Mouse (Mus musculus) neural tube, embryonic 14.5 days (tissue): ENCODE results near the gene Nepro. TPM values are rescaled to one million over a fixed set of nuclear protein-coding genes. Genes with fewer than 3 reads are reported as not detected.

Experiments used
- ATAC-seq: fragments of 200-750 bp; cut with Nextera tagmentation; 2 replicates; pipeline ENCODE4 v1.8.0; 2017; ENCODE audit warnings: low read depth, mild to moderate bottlenecking, moderate TSS enrichment, moderate library complexity
- H3K27ac ChIP-seq: fragments of 300-500 bp; sonication (generic); 2 replicates; pipeline ENCODE4 v1.5.1; 2014; ENCODE audit warnings: low read depth, mild to moderate bottlenecking, control low read depth, low read length, moderate library complexity, mixed read lengths
- H3K27me3 ChIP-seq: fragments of 300-500 bp; sonication (generic); 2 replicates; pipeline ENCODE4 v1.6.1; 2014; ENCODE audit warnings: low read length; ENCODE audit not compliant: control insufficient read depth, insufficient read depth
- H3K36me3 ChIP-seq: fragments of 300-500 bp; sonication (generic); 2 replicates; pipeline ENCODE4 v1.6.1; 2014; ENCODE audit warnings: low read length, mixed read lengths; ENCODE audit not compliant: control insufficient read depth, insufficient read depth
- H3K4me1 ChIP-seq: fragments of 300-500 bp; sonication (generic); 2 replicates; pipeline ENCODE4 v1.6.1; 2014; ENCODE audit warnings: low read length; ENCODE audit not compliant: control insufficient read depth, insufficient read depth
- H3K4me2 ChIP-seq: fragments of 300-500 bp; sonication (generic); 2 replicates; pipeline ENCODE4 v1.6.1; 2014; ENCODE audit warnings: mild to moderate bottlenecking, low read depth, low read length, control low read depth
- H3K4me3 ChIP-seq: fragments of 300-500 bp; sonication (generic); 2 replicates; pipeline ENCODE4 v1.5.1; 2014; ENCODE audit warnings: low read depth, low read length, control low read depth, mixed read lengths
- H3K9ac ChIP-seq: fragments of 300-500 bp; sonication (generic); replicated peaks from 2 replicates; pipeline ENCODE4 v1.6.1; 2014; ENCODE audit warnings: low read depth, mild to moderate bottlenecking, control low read depth, low read length, mixed read lengths
- H3K9me3 ChIP-seq: fragments of 300-500 bp; sonication (generic); 2 replicates; pipeline ENCODE4 v1.6.1; 2016; ENCODE audit warnings: low read length; ENCODE audit not compliant: control insufficient read depth
- WGBS: fragments of 180-500 bp; shearing (Covaris S2); extraction: QIAGEN DNeasy Blood & Tissue Kit; methylation state at CpG from one replicate; pipeline ENCODE4 v1.1.7; 2014; 5-methylcytosine and 5-hydroxymethylcytosine counted together
- polyA plus RNA-seq: library from polyadenylated mRNA; unstranded; fragments of >200 nt; fragmentation: Nextera tagmentation; extraction: Ambion mirVana; gene quantifications from 2 replicates; pipeline ENCODE4 v1.2.1, GENCODE M21; 2014

Gene Nepro
- polyA plus RNA-seq: 5.4 and 6.1 TPM in 2 replicates

- Histone ChIP-seq H3K4me3 (peak within 1 kb of the TSS; percentile 84), H3K9me3 (no peaks in the 10 kb centered on the region), H3K27ac (peak within 1 kb of the TSS; percentile 93), H3K4me2 (peak within 1 kb of the TSS; percentile 55), H3K4me1 (peaks cover 7% of the 10 kb centered on the region; the same call in 1 of the 2 replicates), H3K9ac (peak within 1 kb of the TSS; percentile 82), H3K27me3 (no peaks in the 10 kb centered on the region), H3K36me3 (no peaks in the 10 kb centered on the region)
- ATAC-seq: peak; percentile 98
- under 1% methylated on average over 64 of the region's 64 CpGs for WGBS
These were observed at the start of gene Nepro for GRCm38 (mm10) chr16:44724083-44724787. TSS of gene Nepro (plus strand) at chr16:44724301.

GRCm38 (mm10) chr16:44676357-44676756 lies 47.7 kb upstream of the Nepro start:
- peaks cover 12% of the 10 kb centered on the region for H3K4me1 ChIP-seq
- H3K27me3 ChIP-seq: no peaks in the 10 kb centered on the region
- ATAC-seq: no peak
- H3K36me3 ChIP-seq: no peaks in the 10 kb centered on the region
- no peaks in the 10 kb centered on the region for H3K9me3 ChIP-seq
- H3K4me3 ChIP-seq: no peak overlapping the region
- no peak overlapping the region for H3K27ac ChIP-seq
- 91% methylated on average over 2 of the region's 2 CpGs for WGBS
- no peak overlapping the region for H3K4me2 ChIP-seq
- no peak overlapping the region for H3K9ac ChIP-seq

DNA sequence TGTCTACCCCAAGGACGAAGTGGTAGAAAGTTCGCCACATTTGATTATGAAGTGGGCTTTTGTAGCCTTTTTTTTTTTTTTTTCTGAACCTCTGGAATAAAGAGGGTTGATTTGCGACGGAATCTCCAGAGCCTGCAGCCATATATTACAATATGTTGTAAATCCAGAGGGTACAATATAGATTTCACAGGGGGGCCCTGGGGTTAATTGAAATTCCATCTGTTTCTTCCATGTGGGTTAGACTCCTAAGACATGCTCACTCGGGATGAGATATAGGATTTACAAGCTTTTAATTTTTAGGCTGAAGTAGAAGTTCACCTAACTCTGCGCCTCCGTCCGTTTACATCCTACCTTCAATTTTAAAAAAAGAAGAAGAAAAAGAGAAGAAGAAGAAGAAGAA lies 45.0 kb upstream of the Nepro start:
- H3K9ac ChIP-seq: no peak overlapping the region
- H3K36me3 ChIP-seq: no peaks in the 10 kb centered on the region
- H3K4me1 ChIP-seq: peaks cover 12% of the 10 kb centered on the region
- peak; percentile 85 for ATAC-seq
- WGBS: 10% methylated on average over 8 of the region's 8 CpGs
- H3K4me3 ChIP-seq: no peak overlapping the region
- no peaks in the 10 kb centered on the region for H3K9me3 ChIP-seq
- H3K27me3 ChIP-seq: no peaks in the 10 kb centered on the region
- peak overlapping the region; percentile 27 for H3K4me2 ChIP-seq
- H3K27ac ChIP-seq: no peak overlapping the region

GRCm38 (mm10) chr16:44679503-44679971 lies 44.6 kb upstream of the Nepro start:
- H3K9ac ChIP-seq: no peak overlapping the region
- no peaks in the 10 kb centered on the region for H3K27me3 ChIP-seq
- no peaks in the 10 kb centered on the region for H3K9me3 ChIP-seq
- 11% methylated on average over 8 of the region's 8 CpGs for WGBS
- peak overlapping the region; percentile 27 for H3K4me2 ChIP-seq
- peak overlapping the region; percentile 65 for H3K27ac ChIP-seq
- peaks cover 12% of the 10 kb centered on the region for H3K4me1 ChIP-seq
- ATAC-seq: peak; percentile 92
- no peaks in the 10 kb centered on the region for H3K36me3 ChIP-seq
- no peak overlapping the region for H3K4me3 ChIP-seq

DNA sequence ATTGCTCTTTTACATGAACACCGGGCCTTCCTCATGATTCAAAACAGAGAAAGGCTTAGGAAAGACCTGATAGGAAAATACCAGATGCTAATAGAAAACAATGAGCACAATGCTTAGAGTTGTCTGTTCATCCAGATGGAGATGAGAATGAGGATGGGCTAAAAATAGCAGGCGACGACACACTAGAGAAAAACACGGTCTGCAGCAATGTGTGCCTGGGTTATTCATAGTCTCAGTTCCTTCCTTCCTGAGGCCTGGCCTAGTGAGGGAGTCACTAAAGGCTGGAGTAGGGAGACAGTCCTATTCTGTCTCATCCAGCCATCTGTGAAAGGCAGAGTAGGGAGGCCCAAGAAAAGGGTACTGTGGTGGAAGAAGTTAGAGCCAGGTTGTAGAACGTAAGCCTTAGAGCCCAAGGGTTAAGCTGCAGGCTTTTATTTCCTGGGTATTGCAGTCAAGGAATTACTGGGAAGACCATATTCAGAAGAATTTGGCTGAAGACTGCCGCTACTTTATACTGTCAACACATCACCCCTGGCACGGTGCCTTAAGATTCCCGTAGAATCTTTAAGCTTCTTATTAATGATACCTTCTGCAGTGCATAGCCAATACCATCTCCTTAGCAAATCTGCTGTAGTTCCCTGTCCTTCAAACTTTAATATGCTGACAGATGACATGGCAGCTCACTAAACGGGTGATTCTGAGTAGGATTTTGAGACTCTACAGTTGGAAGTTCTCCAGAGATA lies 43.2 kb upstream of the Nepro start:
- Histone ChIP-seq H3K27ac (peak overlapping the region; percentile 41; the same call in 1 of the 2 replicates), H3K4me2 (no peak overlapping the region), H3K9me3 (no peaks in the 10 kb centered on the region), H3K27me3 (no peaks in the 10 kb centered on the region), H3K4me1 (peaks cover 22% of the 10 kb centered on the region), H3K36me3 (no peaks in the 10 kb centered on the region), H3K4me3 (no peak overlapping the region), H3K9ac (no peak overlapping the region)
- no peak for ATAC-seq
- WGBS: 57% methylated on average over 9 of the region's 9 CpGs

DNA sequence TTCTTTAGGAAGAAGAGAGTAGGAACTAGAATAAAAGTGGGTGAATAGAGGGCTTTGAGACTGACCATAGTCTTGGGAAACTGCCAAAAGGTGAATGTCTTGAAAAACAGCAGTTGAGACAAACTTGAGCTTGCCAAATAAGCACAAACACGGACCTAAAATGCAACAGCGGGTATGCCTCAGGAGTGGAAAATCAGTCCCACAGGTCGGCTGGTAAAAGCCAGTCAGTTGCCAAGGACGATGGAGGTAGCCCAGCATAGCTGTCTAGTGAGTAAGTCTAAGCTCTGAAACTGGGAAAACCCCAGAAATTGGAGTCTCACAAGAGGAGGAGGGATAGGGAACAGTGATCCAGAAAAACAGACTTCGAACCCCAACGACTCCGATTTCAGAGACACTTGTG lies 39.5 kb upstream of the Nepro start:
- Histone ChIP-seq H3K4me3 (no peak overlapping the region), H3K4me1 (peaks cover 32% of the 10 kb centered on the region), H3K9me3 (no peaks in the 10 kb centered on the region), H3K27me3 (no peaks in the 10 kb centered on the region), H3K27ac (peak overlapping the region; percentile 55), H3K4me2 (no peak overlapping the region), H3K36me3 (no peaks in the 10 kb centered on the region), H3K9ac (no peak overlapping the region)
- 62% methylated on average over 7 of the region's 7 CpGs for WGBS
- ATAC-seq: no peak

DNA sequence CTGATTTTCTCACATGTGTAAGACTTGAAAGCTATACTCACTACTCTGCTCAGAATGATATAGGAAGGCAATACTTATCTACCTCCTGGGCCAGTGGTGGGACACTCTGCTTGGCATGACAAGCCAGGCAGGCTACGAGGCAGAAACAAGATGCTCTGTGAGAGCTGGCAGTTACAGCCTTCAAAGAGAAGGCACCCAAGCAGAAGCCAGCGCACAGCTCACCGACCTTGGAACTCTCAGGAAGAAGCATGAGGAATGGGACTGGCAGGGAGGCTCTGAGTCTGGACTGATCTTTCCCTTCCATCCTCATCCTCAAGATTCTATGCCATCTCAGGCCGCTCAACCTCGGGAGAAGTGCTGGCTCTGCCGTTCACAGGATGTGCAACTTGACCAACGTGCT lies 38.7 kb upstream of the Nepro start:
- no peaks in the 10 kb centered on the region for H3K9me3 ChIP-seq
- no peaks in the 10 kb centered on the region for H3K36me3 ChIP-seq
- no peaks in the 10 kb centered on the region for H3K27me3 ChIP-seq
- H3K9ac ChIP-seq: no peak overlapping the region
- no peak overlapping the region for H3K4me3 ChIP-seq
- no peak for ATAC-seq
- H3K4me1 ChIP-seq: peaks cover 26% of the 10 kb centered on the region
- peak overlapping the region; percentile 55; the same call in 1 of the 2 replicates for H3K27ac ChIP-seq
- H3K4me2 ChIP-seq: no peak overlapping the region
- 70% methylated on average over 7 of the region's 7 CpGs for WGBS

DNA sequence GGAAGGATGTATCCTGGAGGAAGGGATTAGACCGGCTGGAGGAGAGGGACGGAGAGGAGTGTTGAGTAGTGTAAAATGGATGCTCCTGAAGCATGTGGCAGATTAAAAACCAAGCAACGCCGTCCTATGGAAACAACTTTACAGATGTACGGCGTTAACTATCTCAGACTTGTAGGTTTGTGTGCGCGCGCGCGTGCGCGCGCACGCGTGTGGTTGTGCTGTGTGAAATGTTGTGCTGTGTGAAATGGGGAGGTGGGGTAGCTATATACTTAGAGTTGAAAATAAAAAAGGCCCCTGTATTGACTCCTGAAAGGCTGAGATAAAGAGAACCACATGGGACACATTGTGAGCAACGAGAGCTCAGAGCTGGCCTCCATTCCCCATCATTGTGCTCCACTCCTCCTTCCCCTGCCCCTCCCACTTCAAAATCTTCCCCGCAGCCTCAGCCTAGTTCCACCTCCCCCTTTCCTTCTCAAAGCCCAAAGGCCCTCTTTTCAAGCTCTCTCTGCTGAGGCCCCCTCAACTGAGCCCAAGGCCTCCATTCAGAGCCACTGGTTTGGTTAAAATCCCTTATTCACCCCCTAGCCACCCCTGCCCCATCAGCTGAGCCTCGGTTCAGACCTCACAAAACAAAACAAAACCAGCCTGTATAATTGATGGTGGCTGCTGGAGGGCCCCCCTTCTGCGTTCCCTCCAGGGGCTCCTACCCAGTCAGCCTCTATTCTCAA lies 36.9 kb upstream of the Nepro start:
- ATAC-seq: peak; percentile 83
- Histone ChIP-seq H3K27me3 (no peaks in the 10 kb centered on the region), H3K9me3 (no peaks in the 10 kb centered on the region), H3K36me3 (no peaks in the 10 kb centered on the region), H3K4me2 (peak overlapping the region; percentile 42), H3K4me1 (peaks cover 22% of the 10 kb centered on the region), H3K27ac (peak overlapping the region; percentile 72), H3K4me3 (no peak overlapping the region), H3K9ac (0 out of 2 replicates have a peak overlapping the region, but pooled peaks have one; percentile 32)
- WGBS: 16% methylated on average over 20 of the region's 20 CpGs
